Mouse (Mus musculus): ENCODE results near the gene Vsx2. TPM values are rescaled to one million over a fixed set of nuclear protein-coding genes. Genes with fewer than 3 reads are reported as not detected.
A peak's percentile ranks its signal among the peaks of the same experiment; 100 is the strongest.

Vsx2 gene
- polyA plus RNA-seq, 1 experiment from 2014 or later = not detected

GRCm38 (mm10) chr12:84546028-84546427 lies 23.5 kb upstream of the Vsx2 start:
- Histone ChIP-seq H3K4me3 (replicated peaks) (no peak overlapping the region), H3K36me3 (no peaks in the 10 kb centered on the region), H3K9me3 (replicated peaks) (no peaks in the 10 kb centered on the region), H3K4me1 (0 out of 2 replicates have a peak, but pooled peaks cover 2% of the 10 kb centered on the region), H3K4me2 (no peak overlapping the region), H3K27me3 (no peaks in the 10 kb centered on the region), H3K27ac (no peak overlapping the region), H3K9ac (no peak overlapping the region)
- 4% methylated on average over 12 of the region's 12 CpGs for WGBS
- ATAC-seq (replicated peaks; ENCODE audit: low FRiP score) = 0 out of 2 replicates have a peak, but pooled peaks have one; percentile 52

DNA sequence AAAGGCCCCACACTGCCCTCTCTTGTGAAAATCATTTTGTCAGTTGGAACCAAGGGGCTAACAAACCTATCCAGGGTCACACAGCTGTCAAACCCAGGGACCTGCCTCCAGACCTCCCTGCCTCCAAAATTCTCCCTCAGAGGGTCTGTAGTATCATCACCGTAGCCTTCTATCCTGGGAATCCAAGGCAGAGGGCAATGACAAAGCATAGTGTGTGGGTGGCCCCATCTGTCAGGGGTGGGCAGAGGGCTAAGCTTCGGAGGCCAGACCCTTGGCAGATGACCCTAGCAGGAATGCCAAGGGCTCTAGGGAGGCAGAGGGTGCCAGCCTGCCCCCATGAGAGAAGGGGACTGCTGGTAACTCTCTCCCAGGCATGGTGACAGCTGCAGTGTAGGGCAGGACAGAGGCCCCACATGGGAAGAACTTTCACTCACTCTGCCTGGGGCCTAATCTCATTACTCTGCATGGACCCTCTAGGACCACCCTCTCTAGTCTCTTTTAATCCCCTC lies 22.9 kb upstream of the Vsx2 start:
- no peak for ATAC-seq (replicated peaks; ENCODE audit: low FRiP score)

GRCm38 (mm10) chr12:84548251-84548650 lies 21.3 kb upstream of the Vsx2 start:
- Histone ChIP-seq H3K4me3 (replicated peaks) (no peak overlapping the region), H3K9me3 (replicated peaks) (no peaks in the 10 kb centered on the region), H3K4me2 (no peak overlapping the region), H3K4me1 (0 out of 2 replicates have a peak, but pooled peaks cover 2% of the 10 kb centered on the region), H3K27me3 (no peaks in the 10 kb centered on the region), H3K27ac (no peak overlapping the region), H3K9ac (no peak overlapping the region), H3K36me3 (no peaks in the 10 kb centered on the region)
- ATAC-seq (replicated peaks; ENCODE audit: low FRiP score) = no peak
- WGBS = 67% methylated on average over 8 of the region's 8 CpGs

More for the DNA sequence above, 22.9 kb upstream of the Vsx2 start:
- no peaks in the 10 kb centered on the region for H3K27me3 ChIP-seq
- H3K4me2 ChIP-seq = no peak overlapping the region
- no peak overlapping the region for H3K27ac ChIP-seq
- H3K4me1 ChIP-seq = 0 out of 2 replicates have a peak, but pooled peaks cover 2% of the 10 kb centered on the region
- no peaks in the 10 kb centered on the region for H3K9me3 ChIP-seq (replicated peaks)
- H3K9ac ChIP-seq = no peak overlapping the region
- no peak overlapping the region for H3K4me3 ChIP-seq (replicated peaks)
- H3K36me3 ChIP-seq = no peaks in the 10 kb centered on the region
- 74% methylated on average over 2 of the region's 2 CpGs for WGBS

GRCm38 (mm10) chr12:84555218-84555617 lies 14.3 kb upstream of the Vsx2 start:
- Histone ChIP-seq H3K27ac (no peak overlapping the region), H3K36me3 (no peaks in the 10 kb centered on the region), H3K27me3 (no peaks in the 10 kb centered on the region; the same call in 1 of the 2 replicates), H3K9me3 (replicated peaks) (no peaks in the 10 kb centered on the region), H3K4me2 (no peak overlapping the region), H3K4me1 (no peaks in the 10 kb centered on the region), H3K4me3 (replicated peaks) (no peak overlapping the region), H3K9ac (no peak overlapping the region)
- ATAC-seq (replicated peaks; ENCODE audit: low FRiP score) = no peak
- WGBS = 61% methylated on average over 8 of the region's 8 CpGs

GRCm38 (mm10) chr12:84562558-84562957 lies 7.0 kb upstream of the Vsx2 start:
- ATAC-seq (replicated peaks; ENCODE audit: low FRiP score) = no peak
- Histone ChIP-seq H3K9ac (no peak overlapping the region), H3K9me3 (replicated peaks) (no peaks in the 10 kb centered on the region), H3K4me3 (replicated peaks) (no peak overlapping the region), H3K27me3 (peaks cover 28% of the 10 kb centered on the region), H3K27ac (no peak overlapping the region), H3K4me2 (no peak overlapping the region), H3K36me3 (no peaks in the 10 kb centered on the region), H3K4me1 (no peaks in the 10 kb centered on the region)
- WGBS = 57% methylated on average over 4 of the region's 4 CpGs

GRCm38 (mm10) chr12:84567576-84567975 lies 2.0 kb upstream of the Vsx2 start:
- no peaks in the 10 kb centered on the region for H3K9me3 ChIP-seq (replicated peaks)
- ATAC-seq (replicated peaks; ENCODE audit: low FRiP score) = no peak
- peaks cover 78% of the 10 kb centered on the region for H3K27me3 ChIP-seq
- H3K4me3 ChIP-seq (replicated peaks) = no peak overlapping the region
- no peak overlapping the region for H3K4me2 ChIP-seq
- 75% methylated on average over 6 of the region's 6 CpGs for WGBS
- H3K9ac ChIP-seq = no peak overlapping the region
- peaks cover 24% of the 10 kb centered on the region for H3K4me1 ChIP-seq
- H3K36me3 ChIP-seq = no peaks in the 10 kb centered on the region
- H3K27ac ChIP-seq = no peak overlapping the region

- under 1% methylated on average over 40 of the region's 40 CpGs for WGBS
- H3K4me3 ChIP-seq (replicated peaks) = no peak overlapping the region
- no peak overlapping the region for H3K9ac ChIP-seq
- ATAC-seq (replicated peaks; ENCODE audit: low FRiP score) = no peak
- H3K4me1 ChIP-seq = peaks cover 24% of the 10 kb centered on the region
- peaks cover 91% of the 10 kb centered on the region for H3K27me3 ChIP-seq
- H3K36me3 ChIP-seq = no peaks in the 10 kb centered on the region
- no peak overlapping the region for H3K27ac ChIP-seq
- no peaks in the 10 kb centered on the region for H3K9me3 ChIP-seq (replicated peaks)
- 0 out of 2 replicates have a peak overlapping the region, but pooled peaks have one; percentile 26 for H3K4me2 ChIP-seq
These were observed 573 bp downstream of the Vsx2 start for GRCm38 (mm10) chr12:84569976-84570693.

- peak overlapping the region; percentile 20; the same call in 1 of the 2 replicates for H3K4me2 ChIP-seq
- ATAC-seq (replicated peaks; ENCODE audit: low FRiP score) = no peak
- peaks cover 24% of the 10 kb centered on the region for H3K4me1 ChIP-seq
- H3K27me3 ChIP-seq = peaks cover 97% of the 10 kb centered on the region
- H3K36me3 ChIP-seq = no peaks in the 10 kb centered on the region
- WGBS = 5% methylated on average over 34 of the region's 34 CpGs
- no peak overlapping the region for H3K9ac ChIP-seq
- no peak overlapping the region for H3K27ac ChIP-seq
- 0 out of 2 replicates have a peak overlapping the region, but pooled peaks have one; percentile 6 for H3K4me3 ChIP-seq (replicated peaks)
- no peaks in the 10 kb centered on the region for H3K9me3 ChIP-seq (replicated peaks)
These were observed 1.3 kb downstream of the Vsx2 start for GRCm38 (mm10) chr12:84570694-84571415.

DNA sequence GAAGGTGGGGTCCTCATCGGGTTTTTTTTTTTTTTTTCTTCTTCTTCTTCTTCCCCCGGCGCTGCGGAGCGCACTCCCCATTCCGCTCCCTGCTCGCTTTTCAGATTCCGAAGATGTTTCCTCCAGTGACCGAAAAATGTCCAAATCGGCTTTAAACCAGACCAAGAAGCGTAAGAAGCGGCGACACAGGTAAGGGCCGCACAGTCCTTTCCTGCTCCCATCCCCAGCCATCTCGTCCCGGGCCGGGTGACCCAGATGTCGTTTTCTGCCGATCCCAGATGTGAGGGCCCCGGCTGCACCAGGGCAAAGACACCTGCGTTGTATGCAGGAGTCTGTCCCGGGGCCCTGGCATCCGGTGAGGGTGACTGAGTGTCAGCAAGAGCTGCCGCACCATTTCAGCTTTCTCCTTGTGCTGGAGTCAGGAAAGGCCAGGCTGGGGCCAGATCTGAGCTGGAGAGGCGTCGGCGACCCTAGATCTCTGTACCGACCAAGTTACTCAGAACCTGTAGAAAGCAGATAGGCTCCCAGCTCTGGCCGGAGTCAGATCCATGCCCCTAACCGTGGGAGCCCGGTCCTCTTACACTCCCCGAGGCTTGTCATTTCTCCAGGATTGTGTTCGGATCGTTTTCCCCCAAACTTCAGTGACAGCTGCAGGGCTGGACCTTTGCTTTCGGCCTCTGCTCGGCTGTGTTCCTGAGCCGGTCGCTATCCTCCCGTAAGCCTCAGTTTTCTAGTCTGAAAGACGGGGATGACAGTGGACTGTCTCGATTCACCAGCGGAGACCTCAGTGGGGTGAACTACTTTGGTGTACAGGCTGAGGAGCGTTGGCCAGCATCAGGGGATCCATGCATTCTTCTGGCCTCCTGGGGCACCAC lies 2.1 kb downstream of the Vsx2 start:
- H3K9ac ChIP-seq = no peak overlapping the region
- H3K36me3 ChIP-seq = no peaks in the 10 kb centered on the region
- no peak for ATAC-seq (replicated peaks; ENCODE audit: low FRiP score)
- H3K4me1 ChIP-seq = peaks cover 24% of the 10 kb centered on the region
- peaks cover 98% of the 10 kb centered on the region for H3K27me3 ChIP-seq
- no peaks in the 10 kb centered on the region for H3K9me3 ChIP-seq (replicated peaks)
- H3K4me2 ChIP-seq = peak overlapping the region; percentile 20
- 2% methylated on average over 43 of the region's 43 CpGs for WGBS
- H3K27ac ChIP-seq = no peak overlapping the region
- H3K4me3 ChIP-seq (replicated peaks) = peak overlapping the region; percentile 6; the same call in 1 of the 2 replicates

DNA sequence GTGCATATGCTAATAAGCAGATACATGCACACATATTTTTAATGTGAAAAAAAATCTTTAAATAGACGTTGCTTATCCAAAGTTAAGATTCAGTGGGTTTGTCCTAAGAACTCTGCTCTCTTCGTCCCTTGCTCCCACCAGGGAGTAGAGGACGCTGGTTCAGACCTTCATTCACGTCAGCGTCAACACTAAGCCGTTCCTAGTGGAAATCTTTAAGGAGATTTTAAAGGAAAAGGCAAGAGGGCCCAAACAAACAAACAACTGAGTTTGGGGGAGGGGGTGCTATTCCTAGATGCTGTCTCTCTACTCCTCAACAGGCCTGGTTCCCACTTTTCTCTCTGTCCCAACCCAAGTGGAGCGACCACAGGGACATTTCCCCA lies 2.8 kb downstream of the Vsx2 start:
- ATAC-seq (replicated peaks; ENCODE audit: low FRiP score) = no peak
- Histone ChIP-seq H3K9ac (no peak overlapping the region), H3K27me3 (peaks cover 98% of the 10 kb centered on the region), H3K36me3 (no peaks in the 10 kb centered on the region), H3K4me3 (replicated peaks) (no peak overlapping the region), H3K9me3 (replicated peaks) (no peaks in the 10 kb centered on the region), H3K27ac (no peak overlapping the region), H3K4me1 (peaks cover 24% of the 10 kb centered on the region), H3K4me2 (no peak overlapping the region)
- WGBS = 7% methylated on average over 7 of the region's 7 CpGs

- Histone ChIP-seq H3K4me1 (peaks cover 24% of the 10 kb centered on the region), H3K9me3 (replicated peaks) (no peaks in the 10 kb centered on the region), H3K27ac (no peak overlapping the region), H3K4me3 (replicated peaks) (no peak overlapping the region), H3K4me2 (no peak overlapping the region), H3K27me3 (peaks cover 97% of the 10 kb centered on the region), H3K36me3 (no peaks in the 10 kb centered on the region), H3K9ac (no peak overlapping the region)
- no peak for ATAC-seq (replicated peaks; ENCODE audit: low FRiP score)
- 15% methylated on average over 7 of the region's 7 CpGs for WGBS
These were observed 3.5 kb downstream of the Vsx2 start for GRCm38 (mm10) chr12:84573094-84573493.

All from kidney, embryonic 15.5 days (tissue).